Mouse (Mus musculus): ENCODE results near the gene Fgfr2. TPM values are rescaled to one million over a fixed set of nuclear protein-coding genes. Genes with fewer than 3 reads are reported as not detected.
"Not testable (repeated sequence)": the region's sequence is repeated elsewhere in the genome, so short reads cannot be mapped to it uniquely, and the experiment has no call there.

Gene Fgfr2
- polyA plus RNA-seq, 1 experiment from 2014 or later: 33.9 TPM

GRCm38 (mm10) chr7:132449891-132450735, 673.0 kb downstream of the Fgfr2 start:
- Histone ChIP-seq H3K4me2 (no peak overlapping the region), H3K36me3 (no peaks in the 10 kb centered on the region), H3K27me3 (no peaks in the 10 kb centered on the region), H3K9me3 (no peaks in the 10 kb centered on the region), H3K4me3 (no peak overlapping the region), H3K27ac (peak overlapping the region; percentile 81), H3K9ac (no peak overlapping the region), H3K4me1 (replicated peaks) (peaks cover 14% of the 10 kb centered on the region)
- 64% methylated on average over 6 of the region's 6 CpGs for WGBS
- ATAC-seq (ENCODE audit: low FRiP score): no peak

- no peaks in the 10 kb centered on the region for H3K36me3 ChIP-seq
- H3K27ac ChIP-seq: no peak overlapping the region
- no peaks in the 10 kb centered on the region for H3K27me3 ChIP-seq
- H3K9ac ChIP-seq: no peak overlapping the region
- no peaks in the 10 kb centered on the region for H3K9me3 ChIP-seq
- peaks cover 14% of the 10 kb centered on the region for H3K4me1 ChIP-seq (replicated peaks)
- no peak for ATAC-seq (ENCODE audit: low FRiP score)
- no peak overlapping the region for H3K4me2 ChIP-seq
- no peak overlapping the region for H3K4me3 ChIP-seq
- WGBS: 81% methylated on average over 4 of the region's 4 CpGs
Observed at GRCm38 (mm10) chr7:132448511-132449154, 674.5 kb downstream of the Fgfr2 start.

- ATAC-seq (ENCODE audit: low FRiP score): no peak
- Histone ChIP-seq H3K9me3 (no peaks in the 10 kb centered on the region), H3K4me2 (no peak overlapping the region), H3K4me1 (replicated peaks) (peaks cover 14% of the 10 kb centered on the region), H3K9ac (no peak overlapping the region), H3K36me3 (no peaks in the 10 kb centered on the region), H3K27me3 (no peaks in the 10 kb centered on the region), H3K4me3 (no peak overlapping the region), H3K27ac (no peak overlapping the region)
- WGBS: 78% methylated on average over 5 of the region's 5 CpGs
Observed at GRCm38 (mm10) chr7:132447558-132447957, 675.6 kb downstream of the Fgfr2 start.

GRCm38 (mm10) chr7:132446841-132447240, 676.3 kb downstream of the Fgfr2 start:
- no peaks in the 10 kb centered on the region for H3K27me3 ChIP-seq
- WGBS: 75% methylated on average over 5 of the region's 5 CpGs
- peaks cover 14% of the 10 kb centered on the region for H3K4me1 ChIP-seq (replicated peaks)
- no peaks in the 10 kb centered on the region for H3K9me3 ChIP-seq
- no peaks in the 10 kb centered on the region for H3K36me3 ChIP-seq
- no peak overlapping the region for H3K27ac ChIP-seq
- no peak overlapping the region for H3K4me3 ChIP-seq
- ATAC-seq (ENCODE audit: low FRiP score): no peak
- no peak overlapping the region for H3K4me2 ChIP-seq
- H3K9ac ChIP-seq: no peak overlapping the region

GRCm38 (mm10) chr7:132444221-132444620, 678.9 kb downstream of the Fgfr2 start:
- WGBS: 92% methylated on average over 2 of the region's 2 CpGs
- no peak for ATAC-seq (ENCODE audit: low FRiP score)
- H3K4me1 ChIP-seq (replicated peaks): no peaks in the 10 kb centered on the region
- H3K36me3 ChIP-seq: no peaks in the 10 kb centered on the region
- no peaks in the 10 kb centered on the region for H3K27me3 ChIP-seq
- no peak overlapping the region for H3K9ac ChIP-seq
- no peaks in the 10 kb centered on the region for H3K9me3 ChIP-seq
- no peak overlapping the region for H3K27ac ChIP-seq
- no peak overlapping the region for H3K4me2 ChIP-seq
- no peak overlapping the region for H3K4me3 ChIP-seq

GRCm38 (mm10) chr7:132443769-132444168, 679.4 kb downstream of the Fgfr2 start:
- Histone ChIP-seq H3K9me3 (no peaks in the 10 kb centered on the region), H3K36me3 (no peaks in the 10 kb centered on the region), H3K4me2 (no peak overlapping the region), H3K9ac (no peak overlapping the region), H3K27ac (no peak overlapping the region), H3K4me3 (no peak overlapping the region), H3K4me1 (replicated peaks) (no peaks in the 10 kb centered on the region), H3K27me3 (no peaks in the 10 kb centered on the region)
- no peak for ATAC-seq (ENCODE audit: low FRiP score)
- whole genome bisulfite sequencing: 84% methylated on average over 2 of the region's 2 CpGs

- no peak for ATAC-seq (ENCODE audit: low FRiP score)
- WGBS: 96% methylated on average over 3 of the region's 3 CpGs
- Histone ChIP-seq H3K4me3 (no peak overlapping the region), H3K4me2 (no peak overlapping the region), H3K36me3 (no peaks in the 10 kb centered on the region), H3K27me3 (no peaks in the 10 kb centered on the region), H3K9me3 (no peaks in the 10 kb centered on the region), H3K9ac (no peak overlapping the region), H3K4me1 (replicated peaks) (no peaks in the 10 kb centered on the region), H3K27ac (no peak overlapping the region)
Observed at GRCm38 (mm10) chr7:132443134-132443533, 680.0 kb downstream of the Fgfr2 start.

GRCm38 (mm10) chr7:132442133-132442763, 680.9 kb downstream of the Fgfr2 start:
- not testable (repeated sequence) for H3K4me3 ChIP-seq; H3K4me1 ChIP-seq (replicated peaks)

GRCm38 (mm10) chr7:132439916-132440315, 683.2 kb downstream of the Fgfr2 start:
- no peaks in the 10 kb centered on the region for H3K27me3 ChIP-seq
- ATAC-seq (ENCODE audit: low FRiP score): no peak
- H3K4me1 ChIP-seq (replicated peaks): no peaks in the 10 kb centered on the region
- H3K9ac ChIP-seq: no peak overlapping the region
- H3K4me2 ChIP-seq: no peak overlapping the region
- H3K4me3 ChIP-seq: no peak overlapping the region
- no peaks in the 10 kb centered on the region for H3K9me3 ChIP-seq
- WGBS: 78% methylated on average over 6 of the region's 6 CpGs
- H3K36me3 ChIP-seq: no peaks in the 10 kb centered on the region
- H3K27ac ChIP-seq: no peak overlapping the region

More at GRCm38 (mm10) chr7:132442133-132442763, 680.9 kb downstream of the Fgfr2 start:
- H3K36me3 ChIP-seq; ATAC-seq (ENCODE audit: low FRiP score); H3K27me3 ChIP-seq; H3K27ac ChIP-seq; H3K4me2 ChIP-seq; H3K9me3 ChIP-seq; H3K9ac ChIP-seq: not testable (repeated sequence)
- WGBS: 86% methylated on average over 3 of the region's 3 CpGs

- H3K27me3 ChIP-seq: no peaks in the 10 kb centered on the region
- H3K9ac ChIP-seq: no peak overlapping the region
- no peak overlapping the region for H3K4me2 ChIP-seq
- H3K4me1 ChIP-seq (replicated peaks): no peaks in the 10 kb centered on the region
- no peak overlapping the region for H3K27ac ChIP-seq
- H3K9me3 ChIP-seq: no peaks in the 10 kb centered on the region
- no peak overlapping the region for H3K4me3 ChIP-seq
- 51% methylated on average over 6 of the region's 6 CpGs for WGBS
- ATAC-seq (ENCODE audit: low FRiP score): no peak
- H3K36me3 ChIP-seq: no peaks in the 10 kb centered on the region
Observed at GRCm38 (mm10) chr7:132438060-132438459, 685.1 kb downstream of the Fgfr2 start.

- no peak for ATAC-seq (ENCODE audit: low FRiP score)
- Histone ChIP-seq H3K9ac (no peak overlapping the region), H3K4me1 (replicated peaks) (no peaks in the 10 kb centered on the region), H3K4me3 (no peak overlapping the region), H3K4me2 (no peak overlapping the region), H3K36me3 (no peaks in the 10 kb centered on the region), H3K27me3 (no peaks in the 10 kb centered on the region), H3K9me3 (no peaks in the 10 kb centered on the region), H3K27ac (no peak overlapping the region)
- 94% methylated on average over 3 of the region's 3 CpGs for WGBS
Observed at GRCm38 (mm10) chr7:132437431-132437830, 685.7 kb downstream of the Fgfr2 start.

- Histone ChIP-seq H3K4me2 (no peak overlapping the region), H3K27me3 (no peaks in the 10 kb centered on the region), H3K27ac (no peak overlapping the region), H3K4me1 (replicated peaks) (no peaks in the 10 kb centered on the region), H3K4me3 (no peak overlapping the region), H3K9me3 (no peaks in the 10 kb centered on the region), H3K9ac (no peak overlapping the region), H3K36me3 (no peaks in the 10 kb centered on the region)
- no peak for ATAC-seq (ENCODE audit: low FRiP score)
- WGBS: 85% methylated on average over 8 of the region's 8 CpGs
Observed at GRCm38 (mm10) chr7:132435486-132436055, 687.6 kb downstream of the Fgfr2 start.
